Mouse (Mus musculus): ENCODE data around the gene Gm21972. TPM values are rescaled to one million over a fixed set of nuclear protein-coding genes. Genes with fewer than 3 reads are reported as not detected.

The Gm21972 gene
- total RNA-seq, 2 experiments from 2014 or later, result 29.9 TPM; not detected in 1

Other genes starting within 250 kb of the Gm21972 start
- 58.1 and 68.6 TPM in 2 replicates for gene Itm2c, start 239.4 kb upstream of the Gm21972 start, total RNA-seq (2014; fragmentation: Nextera tagmentation)
- 89.1 and 106 TPM in 2 replicates for gene Itm2c, start 239.4 kb upstream of the Gm21972 start, total RNA-seq (2017)
- not detected in 2 replicates for gene 4933407L21Rik, start 205.2 kb upstream of the Gm21972 start, total RNA-seq (2014; fragmentation: Nextera tagmentation)
- not detected in 2 replicates for gene 4933407L21Rik, start 205.2 kb upstream of the Gm21972 start, total RNA-seq (2017)
- not detected in 2 replicates for gene Gpr55, start 172.6 kb upstream of the Gm21972 start, total RNA-seq (2014; fragmentation: Nextera tagmentation)
- not detected in 2 replicates for gene Gpr55, start 172.6 kb upstream of the Gm21972 start, total RNA-seq (2017)
- not detected in 2 replicates for gene Spata3, start 116.8 kb upstream of the Gm21972 start, total RNA-seq (2014; fragmentation: Nextera tagmentation)
- not detected in 2 replicates for gene Spata3, start 116.8 kb upstream of the Gm21972 start, total RNA-seq (2017)
- gene 2810459M11Rik, start 87.8 kb upstream of the Gm21972 start, total RNA-seq (2014; fragmentation: Nextera tagmentation), result not detected in 2 replicates
- gene 2810459M11Rik, start 87.8 kb upstream of the Gm21972 start, total RNA-seq (2017), result not detected in 2 replicates
- 88.8 and 122 TPM in 2 replicates for gene Psmd1, start 69.2 kb upstream of the Gm21972 start, total RNA-seq (2014; fragmentation: Nextera tagmentation)
- gene Psmd1, start 69.2 kb upstream of the Gm21972 start, total RNA-seq (2017), result 160 and 161 TPM in 2 replicates
- gene Htr2b, start 21.7 kb upstream of the Gm21972 start, total RNA-seq (2014; fragmentation: Nextera tagmentation), result not detected in 2 replicates
- not detected in 2 replicates for gene Htr2b, start 21.7 kb upstream of the Gm21972 start, total RNA-seq (2017)
- gene Armc9, start 21.1 kb downstream of the Gm21972 start, total RNA-seq (2014; fragmentation: Nextera tagmentation), result 0.80 and 1.7 TPM in 2 replicates
- gene Armc9, start 21.1 kb downstream of the Gm21972 start, total RNA-seq (2017), result 1.2 and 3.7 TPM in 2 replicates
- gene B3gnt7, start 169.2 kb downstream of the Gm21972 start, total RNA-seq (2014; fragmentation: Nextera tagmentation), result 1.0 and 3.9 TPM in 2 replicates
- 0.30 and 0.98 TPM in 2 replicates for gene B3gnt7, start 169.2 kb downstream of the Gm21972 start, total RNA-seq (2017)
- 715 and 728 TPM in 2 replicates for gene Ncl, start 225.8 kb downstream of the Gm21972 start, total RNA-seq (2014; fragmentation: Nextera tagmentation)
- 917 and 958 TPM in 2 replicates for gene Ncl, start 225.8 kb downstream of the Gm21972 start, total RNA-seq (2017)